Mouse (Mus musculus) MEL (cell line): ENCODE data around the gene Erfe. TPM values are rescaled to one million over a fixed set of nuclear protein-coding genes. Genes with fewer than 3 reads are reported as not detected.

Source experiments
- DNase-seq: peaks from one replicate; pipeline ENCODE4 v3.0.0; 2011; ENCODE audit warnings: low read depth, low spot score
- H3K27ac ChIP-seq: 2 replicates; pipeline ENCODE4 v1.5.1; 2012; ENCODE audit warnings: low read depth, mild to moderate bottlenecking, control low read depth, low read length, moderate library complexity; ENCODE audit not compliant: control insufficient read depth
- H3K27me3 ChIP-seq, 2 experiments: fragments of 150-350 bp in 1 of 2; sonication (generic) in 1 of 2; 2 replicates each; pipeline ENCODE4 v1.6.1; 2012; ENCODE audit warnings: low read length in 2 of 2, mild to moderate bottlenecking in 2 of 2, improper control_type of control experiment in 1 of 2, moderate library complexity in 1 of 2; ENCODE audit not compliant: insufficient read depth in 2 of 2, control insufficient read depth in 1 of 2
- H3K36me3 ChIP-seq, 2 experiments: 2 replicates each; pipeline ENCODE4 v1.6.1; 2012 to 2014; ENCODE audit warnings: low read length in 2 of 2, improper control_type of control experiment in 1 of 2, inconsistent platforms in 1 of 2, mild to moderate bottlenecking in 1 of 2; ENCODE audit not compliant: insufficient read depth in 2 of 2, control insufficient read depth in 1 of 2
- H3K4me1 ChIP-seq, 2 experiments: fragments of 150-350 bp in 1 of 2; sonication (generic) in 1 of 2; 2 replicates each; pipeline ENCODE4 v1.6.1; 2012; ENCODE audit warnings: low read length in 2 of 2, improper control_type of control experiment in 1 of 2, mild to moderate bottlenecking in 1 of 2; ENCODE audit not compliant: insufficient read depth in 2 of 2, control insufficient read depth in 1 of 2
- H3K4me3 ChIP-seq, 2 experiments: fragments of 150-350 bp in 1 of 2; sonication (generic) in 1 of 2; 2 replicates each; pipeline ENCODE4 v1.5.1; 2012; ENCODE audit warnings: low read depth in 2 of 2, low read length in 2 of 2, mild to moderate bottlenecking in 2 of 2, moderate library complexity in 2 of 2, control low read depth in 1 of 2, improper control_type of control experiment in 1 of 2; ENCODE audit not compliant: control insufficient read depth in 1 of 2, insufficient read depth in 1 of 2
- H3K79me2 ChIP-seq: 2 replicates; pipeline ENCODE4 v1.6.1; 2012; ENCODE audit warnings: mild to moderate bottlenecking, low read length, moderate library complexity; ENCODE audit not compliant: control insufficient read depth, poor library complexity, insufficient read depth
- H3K9ac ChIP-seq: 2 replicates; pipeline ENCODE4 v1.6.1; 2012; ENCODE audit warnings: low read depth, mild to moderate bottlenecking, control low read depth, low read length, moderate library complexity; ENCODE audit not compliant: control insufficient read depth, poor library complexity, severe bottlenecking
- H3K9me3 ChIP-seq: fragments of 150-350 bp; sonication (generic); replicated peaks from 2 replicates; pipeline ENCODE4 v1.6.1; 2012; ENCODE audit warnings: mild to moderate bottlenecking, low read length, improper control_type of control experiment, moderate library complexity; ENCODE audit not compliant: insufficient read depth
- CHD1 ChIP-seq: IDR thresholded peaks from 2 replicates; pipeline ENCODE4 v1.6.1; 2012; ENCODE audit warnings: low read depth, mild to moderate bottlenecking, inconsistent platforms, low read length, improper control_type of control experiment
- EP300 ChIP-seq, 2 experiments: IDR thresholded peaks; 2 replicates each; pipeline ENCODE4 v1.6.1; 2011; ENCODE audit warnings: improper control_type of control experiment in 2 of 2, low read length in 2 of 2, low read depth in 1 of 2, mild to moderate bottlenecking in 1 of 2
- ETS1 ChIP-seq: IDR thresholded peaks from 2 replicates; pipeline ENCODE4 v1.6.1; 2012; ENCODE audit warnings: low read depth, mild to moderate bottlenecking, inconsistent platforms, low read length, improper control_type of control experiment, moderate library complexity
- GABPA ChIP-seq: IDR thresholded peaks from 2 replicates; pipeline ENCODE4 v1.6.1; 2012; ENCODE audit warnings: low read depth, mild to moderate bottlenecking, inconsistent platforms, low read length, improper control_type of control experiment, moderate library complexity
- HCFC1 ChIP-seq: IDR thresholded peaks from 2 replicates; pipeline ENCODE4 v1.6.1; 2012; ENCODE audit warnings: low read depth, mild to moderate bottlenecking, inconsistent platforms, low read length, improper control_type of control experiment, moderate library complexity
- KAT2A ChIP-seq: conservative IDR thresholded peaks from 2 replicates; pipeline ENCODE4 v1.6.1; 2012; ENCODE audit warnings: low read depth, low read length, improper control_type of control experiment, inconsistent platforms
- MEF2A ChIP-seq: IDR thresholded peaks from 2 replicates; pipeline ENCODE4 v1.6.1; 2014; ENCODE audit warnings: low read depth, mild to moderate bottlenecking, inconsistent platforms, low read length, improper control_type of control experiment; ENCODE audit not compliant: poor library complexity, insufficient replicate concordance, severe bottlenecking; ENCODE audit errors: extremely low read depth
- MXI1 ChIP-seq: IDR thresholded peaks from 2 replicates; pipeline ENCODE4 v1.6.1; 2011; ENCODE audit warnings: mild to moderate bottlenecking, low read depth, low read length, improper control_type of control experiment
- MYB ChIP-seq: IDR thresholded peaks from 2 replicates; pipeline ENCODE4 v1.6.1; 2011; ENCODE audit warnings: mild to moderate bottlenecking, low read depth, low read length, improper control_type of control experiment
- MYC ChIP-seq: IDR thresholded peaks from 2 replicates; pipeline ENCODE4 v1.6.1; 2011; ENCODE audit warnings: low read depth, mild to moderate bottlenecking, low read length, improper control_type of control experiment, moderate library complexity
- POLR2A ChIP-seq, 2 experiments: IDR thresholded peaks; 2 replicates each; pipeline ENCODE4 v1.6.1; 2011 to 2012; ENCODE audit warnings: low read length in 2 of 2, mild to moderate bottlenecking in 2 of 2, control low read depth in 1 of 2, improper control_type of control experiment in 1 of 2, low read depth in 1 of 2, moderate library complexity in 1 of 2; ENCODE audit not compliant: control insufficient read depth in 1 of 2, insufficient read depth in 1 of 2, poor library complexity in 1 of 2
- SIN3A ChIP-seq: IDR thresholded peaks from 2 replicates; pipeline ENCODE4 v1.6.1; 2012; ENCODE audit warnings: low read length, improper control_type of control experiment, inconsistent platforms
- SMC3 ChIP-seq: IDR thresholded peaks from 2 replicates; pipeline ENCODE4 v1.6.1; 2011; ENCODE audit warnings: low read depth, low read length, improper control_type of control experiment
- TAL1 ChIP-seq: IDR thresholded peaks from 2 replicates; pipeline ENCODE4 v1.6.1; 2012; ENCODE audit warnings: mild to moderate bottlenecking, inconsistent platforms, low read length, moderate library complexity, mixed read lengths
- TBP ChIP-seq: IDR thresholded peaks from 2 replicates; pipeline ENCODE4 v1.8.0; 2011; ENCODE audit warnings: low read depth, low read length, improper control_type of control experiment
- TCF12 ChIP-seq: IDR thresholded peaks from 2 replicates; pipeline ENCODE4 v1.6.1; 2014; ENCODE audit warnings: low read depth, mild to moderate bottlenecking, inconsistent platforms, low read length, improper control_type of control experiment, moderate library complexity
- ZC3H11A ChIP-seq: IDR thresholded peaks from 2 replicates; pipeline ENCODE4 v1.6.1; 2012; ENCODE audit warnings: low read depth, mild to moderate bottlenecking, inconsistent platforms, low read length, improper control_type of control experiment
- ZNF384 ChIP-seq: IDR thresholded peaks from 2 replicates; pipeline ENCODE4 v1.6.1; 2012; ENCODE audit warnings: low read depth, mild to moderate bottlenecking, inconsistent platforms, low read length, improper control_type of control experiment
- polyA plus RNA-seq, 2 experiments: library from polyadenylated mRNA; stranded (reverse) in 1 of 2; unstranded in 1 of 2; fragments of >175 nt in 1 of 2; fragments of >200 nt in 1 of 2; gene quantifications; 2 replicates each; pipeline versions ENCODE4 v1.2.1 to v1.2.4; 2012; ENCODE audit warnings: low replicate concordance in 2 of 2, low read depth in 1 of 2; ENCODE audit not compliant: insufficient read length in 2 of 2, insufficient read depth in 1 of 2, missing spikeins in 1 of 2
- total RNA-seq: library from RNA; depleted of rRNA; stranded (reverse); fragments of 300-350 nt; gene quantifications from 2 replicates; pipeline ENCODE4 v1.2.3, GENCODE M21; 2012

The Erfe gene
- total and polyA plus RNA-seq, 3 experiments: 4.6 to 9.1 TPM; not detected in 1

GRCm38 (mm10) chr1:91405406-91406169 is 39.4 kb downstream of the Erfe start:
- no peaks in the 10 kb centered on the region for H3K4me1 ChIP-seq
- no peaks in the 10 kb centered on the region for H3K36me3 ChIP-seq
- H3K9me3 ChIP-seq: no peaks in the 10 kb centered on the region
- no peaks in the 10 kb centered on the region; a peak in 2 of 4 replicates for H3K27me3 ChIP-seq
- TF ChIP-seq HCFC1 (no peak), KAT2A (no peak), MEF2A (no peak), ETS1 (no peak), EP300 (IDR thresholded peaks at IDR 0.05; ENCODE audit: low read depth in 1 of 2, low read length in 2 of 2) (no peak), ZNF384 (no peak)
- H3K4me3 ChIP-seq: no peak overlapping the region
- no peak overlapping the region for H3K27ac ChIP-seq
- DNase-seq: no peak
- no peak overlapping the region for H3K9ac ChIP-seq
- no peaks in the 10 kb centered on the region for H3K79me2 ChIP-seq

- DNase-seq: no peak
- Histone ChIP-seq H3K27me3 (no peaks in the 10 kb centered on the region; a peak in 2 of 4 replicates), H3K36me3 (no peaks in the 10 kb centered on the region), H3K27ac (no peak overlapping the region), H3K9me3 (no peaks in the 10 kb centered on the region), H3K4me3 (no peak overlapping the region), H3K79me2 (peaks cover 3% of the 10 kb centered on the region; the same call in 1 of the 2 replicates), H3K4me1 (peaks cover 0 to 4% of the 10 kb centered on the region in 2 experiments; a peak in 1 of 4 replicates), H3K9ac (no peak overlapping the region)
- TF ChIP-seq SIN3A: no peak
- TF ChIP-seq TBP: no peak
- TF ChIP-seq MYC: no peak
- no peak for TF ChIP-seq CHD1
- no peak for TF ChIP-seq MYB
- TF ChIP-seq GABPA: no peak
- TF ChIP-seq KAT2A: no peak
- no peak for TF ChIP-seq HCFC1
- TF ChIP-seq TAL1: no peak
- TF ChIP-seq SMC3: no peak
- no peak for TF ChIP-seq MXI1
- no peak for TF ChIP-seq POLR2A (IDR thresholded peaks at IDR 0.05; ENCODE audit: control insufficient read depth in 1 of 2, insufficient read depth in 1 of 2, low read depth in 1 of 2, low read length in 2 of 2, poor library complexity in 1 of 2)
- no peak for TF ChIP-seq ZC3H11A
- TF ChIP-seq TCF12: no peak
- no peak for TF ChIP-seq ZNF384
Measured at GRCm38 (mm10) chr1:91407819-91408218, 41.6 kb downstream of the Erfe start.
